Mouse (Mus musculus): Measurements from ENCODE around the gene Adamts2. TPM values are rescaled to one million over a fixed set of nuclear protein-coding genes. Genes with fewer than 3 reads are reported as not detected.

Gene Adamts2
- polyA plus RNA-seq, 1 experiment from 2014 or later, result 0.46 TPM

DNA sequence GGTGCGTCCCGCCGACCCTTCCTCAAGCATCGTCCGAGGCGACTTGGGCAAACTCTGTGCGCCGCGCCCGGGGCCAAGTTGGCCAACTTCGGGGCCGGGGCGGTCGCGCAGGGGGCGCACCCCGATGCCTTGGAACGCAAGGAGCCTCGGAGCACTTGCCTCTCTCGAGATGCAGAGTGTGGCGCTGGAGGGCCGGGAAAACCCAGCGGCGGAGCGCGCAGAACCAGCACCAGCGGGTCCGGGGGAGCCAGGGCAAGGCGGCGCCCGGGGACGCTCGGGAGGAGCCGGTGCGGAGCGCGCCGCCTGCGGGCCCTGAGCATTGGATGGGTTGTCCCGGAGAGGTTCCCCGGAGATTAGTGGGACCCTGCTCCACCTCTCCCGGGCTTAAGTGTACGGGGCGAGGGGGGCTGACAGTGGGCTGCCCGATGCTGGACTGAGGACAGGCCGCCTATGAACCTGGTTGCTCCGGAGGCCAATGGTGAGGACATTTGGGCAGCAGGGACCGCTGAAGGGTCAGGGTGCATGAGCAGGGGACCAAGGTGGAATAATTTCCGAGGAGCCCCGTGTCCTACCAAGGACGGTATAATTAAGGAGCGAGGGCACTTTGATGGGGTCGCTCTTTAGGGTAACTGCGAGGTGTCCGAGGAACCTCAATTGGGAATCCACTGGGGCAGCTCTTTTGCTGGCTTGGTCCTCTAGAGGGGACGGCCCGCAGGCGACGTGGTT lies 635 bp downstream of the Adamts2 start:
- Histone ChIP-seq H3K9me3 (replicated peaks) (no peaks in the 10 kb centered on the region), H3K27me3 (ENCODE audit: low read depth, poor library complexity, severe bottlenecking) (peaks cover 87% of the 10 kb centered on the region), H3K27ac (peak overlapping the region; percentile 73), H3K4me3 (peak overlapping the region; percentile 77), H3K36me3 (no peaks in the 10 kb centered on the region), H3K4me1 (peaks cover 22% of the 10 kb centered on the region)
- DNase-seq (ENCODE audit: low spot score), result peak; percentile 71
- under 1% methylated on average over 59 of the region's 59 CpGs for WGBS

DNA sequence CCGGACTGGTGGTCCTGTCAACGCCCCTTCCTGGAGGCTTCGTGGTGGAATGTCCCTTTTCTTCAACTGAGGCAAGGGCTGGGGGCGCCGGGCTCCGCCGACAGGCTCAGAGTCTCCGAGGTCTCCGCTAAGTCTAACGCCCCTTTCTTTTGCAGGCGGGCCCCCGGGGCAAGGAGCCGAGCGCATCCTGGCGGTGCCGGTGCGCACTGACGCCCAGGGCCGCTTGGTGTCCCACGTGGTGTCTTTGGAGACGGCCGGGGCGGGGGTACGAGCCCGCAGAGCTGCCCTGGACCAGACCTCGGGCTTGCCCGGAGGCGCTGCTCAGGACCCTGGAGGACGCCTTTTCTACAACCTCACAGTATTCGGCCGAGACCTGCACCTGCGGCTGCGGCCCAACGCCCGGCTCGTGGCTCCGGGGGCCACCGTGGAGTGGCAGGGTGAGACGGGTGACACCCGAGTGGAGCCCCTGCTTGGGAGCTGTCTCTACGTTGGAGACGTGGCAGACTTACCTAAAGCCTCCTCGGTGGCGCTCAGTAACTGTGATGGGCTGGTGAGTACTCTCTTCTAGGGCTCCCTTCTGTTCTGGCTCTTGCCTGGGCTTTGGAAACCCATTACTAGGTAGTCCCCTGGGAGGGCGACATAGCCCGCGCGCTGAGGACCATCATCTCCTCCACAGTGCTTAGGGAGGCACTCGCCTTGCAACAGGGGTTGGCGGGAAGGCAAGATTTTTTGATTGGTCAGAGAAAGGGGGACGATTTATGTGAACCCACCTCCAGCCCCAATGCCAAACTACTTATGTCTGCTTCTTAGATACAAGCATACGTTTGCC lies 1.4 kb downstream of the Adamts2 start:
- peak; percentile 74 for DNase-seq (ENCODE audit: low spot score)
- 2% methylated on average over 52 of the region's 52 CpGs for WGBS
- peaks cover 87% of the 10 kb centered on the region for H3K27me3 ChIP-seq (ENCODE audit: low read depth, poor library complexity, severe bottlenecking)

DNA sequence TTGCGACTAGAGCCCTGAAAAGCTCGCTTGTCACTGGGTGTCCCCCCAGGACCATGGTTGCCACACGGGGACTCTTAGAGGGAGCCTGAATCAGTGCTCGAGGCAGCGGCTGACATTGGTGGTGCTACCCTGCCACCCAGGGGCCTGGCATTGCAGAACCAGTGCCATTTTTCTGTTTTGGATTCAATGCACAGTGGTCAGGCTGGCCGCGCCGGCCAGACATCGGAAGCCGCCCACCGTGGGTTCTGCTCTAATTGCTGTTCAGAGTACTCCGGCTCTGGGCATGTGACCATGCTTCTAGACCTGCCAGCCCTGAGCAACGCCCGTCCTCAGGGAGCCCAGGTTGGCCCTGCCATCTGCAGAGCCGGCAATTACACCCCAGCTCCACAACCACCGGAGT lies 2.5 kb downstream of the Adamts2 start:
- WGBS, result 68% methylated on average over 16 of the region's 16 CpGs
- Histone ChIP-seq H3K4me3 (no peak overlapping the region), H3K27ac (no peak overlapping the region), H3K9me3 (replicated peaks) (no peaks in the 10 kb centered on the region), H3K4me1 (peaks cover 22% of the 10 kb centered on the region), H3K36me3 (no peaks in the 10 kb centered on the region), H3K27me3 (ENCODE audit: low read depth, poor library complexity, severe bottlenecking) (peaks cover 77% of the 10 kb centered on the region)
- no peak for DNase-seq (ENCODE audit: low spot score)

More for the DNA sequence above, 1.4 kb downstream of the Adamts2 start:
- Histone ChIP-seq H3K27ac (no peak overlapping the region), H3K4me3 (peak overlapping the region; percentile 77), H3K9me3 (replicated peaks) (no peaks in the 10 kb centered on the region), H3K4me1 (peaks cover 22% of the 10 kb centered on the region), H3K36me3 (no peaks in the 10 kb centered on the region)

DNA sequence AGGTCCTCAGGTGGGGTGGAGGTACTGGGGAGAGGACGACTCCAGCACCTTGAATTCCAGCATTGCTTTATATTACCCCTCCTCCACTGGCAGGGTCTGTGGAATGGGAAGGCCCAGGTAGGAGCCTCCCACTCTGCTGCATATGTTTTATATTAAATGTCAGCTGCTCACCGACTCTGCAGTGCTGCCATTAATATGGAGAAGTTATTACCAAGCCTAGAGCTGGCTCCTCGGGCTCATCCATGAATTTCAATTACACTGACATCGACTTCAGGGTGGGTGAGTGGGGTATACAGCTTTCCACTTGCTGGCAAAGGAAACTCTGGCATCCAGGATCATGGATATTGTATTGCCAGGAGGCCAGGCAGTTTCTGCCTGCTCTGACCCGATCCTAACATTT lies 9.3 kb downstream of the Adamts2 start:
- no peak for DNase-seq (ENCODE audit: low spot score)

DNA sequence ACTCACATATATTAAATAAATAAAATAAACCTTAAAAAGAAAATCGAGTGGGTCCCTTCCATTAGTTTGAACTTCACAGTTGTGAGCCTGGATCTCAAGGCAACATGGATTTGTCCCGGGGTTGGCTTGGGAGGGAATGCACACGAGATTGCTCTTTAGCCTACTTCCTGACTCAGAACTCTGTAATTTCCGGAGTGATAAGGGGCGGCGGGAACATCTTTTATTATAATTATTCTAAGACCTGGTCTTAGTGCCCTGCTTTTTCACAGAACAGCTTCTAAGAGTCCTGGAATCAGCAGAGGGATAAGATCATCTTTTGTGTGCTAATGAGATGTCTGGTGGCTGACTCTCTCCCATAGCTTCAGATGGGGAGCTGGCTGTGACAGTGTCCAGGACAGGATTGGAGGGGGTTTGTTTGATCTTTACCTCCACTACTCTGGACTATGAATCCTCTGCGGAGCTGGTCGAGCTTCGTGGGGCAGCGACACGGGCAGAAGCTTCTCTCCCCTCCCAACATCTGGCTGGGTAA lies 15.2 kb downstream of the Adamts2 start:
- no peak for DNase-seq (ENCODE audit: low spot score)
- Histone ChIP-seq H3K36me3 (no peaks in the 10 kb centered on the region), H3K27me3 (ENCODE audit: low read depth, poor library complexity, severe bottlenecking) (no peaks in the 10 kb centered on the region), H3K27ac (no peak overlapping the region), H3K4me1 (peaks cover 10% of the 10 kb centered on the region), H3K9me3 (replicated peaks) (no peaks in the 10 kb centered on the region), H3K4me3 (no peak overlapping the region)
- 80% methylated on average over 11 of the region's 11 CpGs for WGBS

More for the DNA sequence above, 9.3 kb downstream of the Adamts2 start:
- Histone ChIP-seq H3K27ac (no peak overlapping the region), H3K27me3 (ENCODE audit: low read depth, poor library complexity, severe bottlenecking) (peaks cover 9% of the 10 kb centered on the region; the same call in 1 of the 2 replicates), H3K36me3 (no peaks in the 10 kb centered on the region), H3K4me3 (no peak overlapping the region), H3K4me1 (peaks cover 14% of the 10 kb centered on the region), H3K9me3 (replicated peaks) (no peaks in the 10 kb centered on the region)
- WGBS, result 55% methylated on average over 5 of the region's 5 CpGs

DNA sequence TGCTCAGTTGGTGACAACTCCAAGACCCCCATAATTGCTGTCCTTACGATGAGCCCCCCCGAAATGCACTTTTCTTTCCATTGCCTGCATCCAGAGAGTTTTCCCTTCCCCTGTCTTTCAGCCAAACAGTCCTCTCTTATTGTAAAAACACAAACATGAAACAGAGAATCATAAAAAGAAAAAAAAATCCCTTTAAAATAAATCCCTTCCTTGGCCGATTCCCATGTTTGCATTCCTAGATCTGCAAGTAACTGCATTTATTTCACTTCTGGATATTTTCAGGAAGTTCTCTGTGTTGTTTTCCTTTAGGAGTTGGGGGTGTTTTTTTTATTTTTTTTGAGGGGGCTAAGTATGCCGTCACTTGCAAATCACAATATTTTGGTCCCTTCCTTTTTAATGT lies 19.0 kb downstream of the Adamts2 start:
- 94% methylated on average over 4 of the region's 4 CpGs for WGBS
- Histone ChIP-seq H3K27ac (no peak overlapping the region; the same call in 1 of the 2 replicates), H3K9me3 (replicated peaks) (no peaks in the 10 kb centered on the region), H3K36me3 (no peaks in the 10 kb centered on the region), H3K4me3 (no peak overlapping the region), H3K4me1 (peaks cover 37% of the 10 kb centered on the region), H3K27me3 (ENCODE audit: low read depth, poor library complexity, severe bottlenecking) (no peaks in the 10 kb centered on the region)
- no peak for DNase-seq (ENCODE audit: low spot score)

DNA sequence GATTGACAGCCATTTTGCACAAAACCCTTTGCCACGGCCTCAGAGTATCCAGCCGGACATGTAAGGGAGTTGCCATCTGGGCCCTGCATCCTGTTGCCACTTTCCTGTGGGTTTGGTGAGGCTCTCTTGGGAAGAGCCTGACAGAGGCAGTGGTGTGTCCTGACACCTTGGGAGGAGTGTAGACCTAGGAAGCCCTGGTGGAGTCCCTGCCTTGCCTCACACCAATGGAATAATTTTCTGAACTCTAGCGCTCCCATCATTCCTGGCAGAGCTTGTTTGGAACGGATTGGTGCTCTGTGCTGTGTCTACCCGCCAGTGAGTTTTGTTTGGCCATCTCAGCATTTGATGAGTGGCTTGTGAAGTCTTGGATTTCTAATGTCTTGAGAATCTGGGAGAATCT lies 19.5 kb downstream of the Adamts2 start:
- 75% methylated on average over 5 of the region's 5 CpGs for WGBS
- Histone ChIP-seq H3K9me3 (replicated peaks) (no peaks in the 10 kb centered on the region), H3K36me3 (no peaks in the 10 kb centered on the region), H3K27ac (peak overlapping the region; percentile 91), H3K27me3 (ENCODE audit: low read depth, poor library complexity, severe bottlenecking) (no peaks in the 10 kb centered on the region), H3K4me3 (no peak overlapping the region), H3K4me1 (peaks cover 37% of the 10 kb centered on the region)
- DNase-seq (ENCODE audit: low spot score), result no peak

DNA sequence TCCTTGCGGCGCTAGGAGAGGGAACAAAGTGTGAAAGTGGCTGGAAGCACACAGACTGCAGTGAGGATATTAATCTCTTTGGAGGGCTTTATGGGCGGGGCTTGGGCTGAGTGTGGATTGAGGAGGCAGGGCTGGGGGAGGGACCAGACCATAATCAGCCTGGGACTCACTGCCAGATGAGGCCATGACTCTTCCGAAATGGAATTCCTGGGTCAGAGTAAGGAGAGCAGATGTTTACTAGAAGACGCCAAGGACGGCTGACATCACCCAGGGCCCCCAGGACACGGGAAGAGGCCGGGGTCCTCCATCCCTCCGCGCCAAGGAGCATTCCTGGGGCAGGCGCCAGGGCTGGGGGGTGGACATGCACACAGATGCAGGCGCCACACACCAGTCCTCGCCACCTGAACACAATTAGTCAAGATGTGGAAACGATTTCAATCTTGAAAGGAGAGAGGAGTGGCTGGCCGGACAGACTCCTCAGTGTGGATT lies 20.4 kb downstream of the Adamts2 start:
- Histone ChIP-seq H3K4me1 (peaks cover 37% of the 10 kb centered on the region), H3K36me3 (no peaks in the 10 kb centered on the region), H3K27me3 (ENCODE audit: low read depth, poor library complexity, severe bottlenecking) (no peaks in the 10 kb centered on the region), H3K27ac (peak overlapping the region; percentile 91), H3K4me3 (peak overlapping the region; percentile 48), H3K9me3 (replicated peaks) (no peaks in the 10 kb centered on the region)
- 26% methylated on average over 15 of the region's 15 CpGs for WGBS
- peak; percentile 78 for DNase-seq (ENCODE audit: low spot score)

DNA sequence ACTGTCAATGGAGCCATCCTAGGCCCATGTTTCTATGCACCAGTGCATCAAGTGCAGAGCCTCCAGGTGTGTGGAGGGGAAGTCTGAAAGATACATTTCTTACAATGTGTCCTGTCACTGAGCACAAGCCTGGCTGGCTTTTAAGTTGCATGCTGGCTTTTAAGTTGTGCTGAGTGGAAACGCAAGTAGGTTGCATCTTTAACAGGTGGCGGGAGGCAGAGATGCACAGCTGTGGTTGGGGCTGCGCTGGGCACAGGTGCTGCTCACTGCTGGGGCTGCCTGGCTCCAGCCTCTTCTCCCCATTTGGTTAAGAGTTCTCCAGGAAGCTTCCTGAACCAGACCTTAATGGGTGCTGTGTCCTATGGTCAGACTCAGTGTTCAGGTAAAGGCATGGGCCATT lies 21.9 kb downstream of the Adamts2 start:
- Histone ChIP-seq H3K9me3 (replicated peaks) (no peaks in the 10 kb centered on the region), H3K4me3 (no peak overlapping the region), H3K27me3 (ENCODE audit: low read depth, poor library complexity, severe bottlenecking) (no peaks in the 10 kb centered on the region), H3K36me3 (no peaks in the 10 kb centered on the region), H3K4me1 (peaks cover 41% of the 10 kb centered on the region), H3K27ac (peak overlapping the region; percentile 91; the same call in 1 of the 2 replicates)
- DNase-seq (ENCODE audit: low spot score), result no peak
- 93% methylated on average over 3 of the region's 3 CpGs for WGBS

DNA sequence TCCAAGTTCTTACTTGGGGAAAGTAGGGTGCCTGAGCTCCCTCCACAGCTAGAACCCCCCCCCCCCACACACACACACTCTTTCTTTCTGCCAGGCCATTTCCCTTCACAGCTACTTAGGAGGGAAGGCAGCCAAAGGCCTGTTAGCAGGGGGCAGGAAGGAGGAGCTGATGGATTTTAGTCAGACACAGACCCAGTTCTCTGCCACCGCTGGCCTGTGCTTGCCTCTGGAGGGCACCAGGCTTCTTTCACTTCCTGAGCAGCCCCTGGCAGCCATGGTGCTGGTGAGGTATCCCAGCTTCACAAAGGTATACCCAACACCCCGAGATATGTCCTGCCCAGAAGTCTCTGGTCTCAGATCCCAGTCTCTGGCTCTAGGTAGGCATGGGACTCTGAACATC lies 22.4 kb downstream of the Adamts2 start:
- no peaks in the 10 kb centered on the region for H3K9me3 ChIP-seq (replicated peaks)
- DNase-seq (ENCODE audit: low spot score), result no peak
- H3K36me3 ChIP-seq, result no peaks in the 10 kb centered on the region
- H3K27me3 ChIP-seq (ENCODE audit: low read depth, poor library complexity, severe bottlenecking), result no peaks in the 10 kb centered on the region
- peak overlapping the region; percentile 37 for H3K27ac ChIP-seq
- H3K4me1 ChIP-seq, result peaks cover 46% of the 10 kb centered on the region
- 62% methylated on average over 2 of the region's 2 CpGs for WGBS
- no peak overlapping the region for H3K4me3 ChIP-seq

DNA sequence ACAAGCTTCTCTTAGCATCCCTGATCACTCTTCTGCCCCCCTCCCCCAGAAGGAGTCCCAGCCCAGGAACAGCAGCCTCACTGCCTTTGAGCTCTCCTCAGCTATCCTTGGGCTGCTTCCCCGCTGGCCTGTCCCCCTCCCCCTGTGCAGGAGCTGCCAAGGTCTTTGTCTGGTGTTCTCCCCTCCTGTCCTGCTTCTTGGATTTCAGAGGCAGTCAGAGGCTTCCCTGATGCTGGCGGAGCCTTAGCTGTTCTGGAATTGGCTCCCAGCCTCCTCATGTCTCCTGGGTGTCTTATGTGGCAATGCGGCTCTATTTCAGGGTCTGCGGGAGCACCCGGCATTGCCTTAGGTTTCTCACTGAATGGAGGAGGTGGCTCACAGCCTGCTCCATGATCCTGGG lies 22.8 kb downstream of the Adamts2 start:
- no peaks in the 10 kb centered on the region for H3K36me3 ChIP-seq
- H3K9me3 ChIP-seq (replicated peaks), result no peaks in the 10 kb centered on the region
- DNase-seq (ENCODE audit: low spot score), result no peak
- no peak overlapping the region for H3K4me3 ChIP-seq
- no peaks in the 10 kb centered on the region for H3K27me3 ChIP-seq (ENCODE audit: low read depth, poor library complexity, severe bottlenecking)
- H3K4me1 ChIP-seq, result peaks cover 47% of the 10 kb centered on the region
- 77% methylated on average over 5 of the region's 5 CpGs for WGBS
- H3K27ac ChIP-seq, result peak overlapping the region; percentile 37

DNA sequence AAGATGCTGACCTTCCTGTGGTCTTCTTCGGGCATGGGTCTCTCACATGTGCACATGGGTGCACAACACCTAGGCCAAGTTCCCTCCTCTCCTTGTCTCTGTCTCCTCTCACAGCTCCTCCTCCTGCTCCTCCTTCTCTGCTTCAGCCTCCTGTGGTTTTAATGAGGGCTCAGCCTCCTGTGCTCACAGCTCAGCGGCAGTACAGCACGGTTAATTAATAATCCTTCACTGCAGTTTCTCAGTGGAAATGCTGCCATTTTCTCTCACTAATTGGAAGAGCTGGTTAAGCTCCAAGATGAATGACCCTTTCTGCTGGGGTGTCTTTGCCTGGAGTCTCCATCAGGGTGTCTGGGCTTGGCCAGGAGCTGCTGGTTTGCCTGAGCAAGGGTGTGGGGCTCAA lies 27.0 kb downstream of the Adamts2 start:
- Histone ChIP-seq H3K36me3 (no peaks in the 10 kb centered on the region), H3K4me1 (peaks cover 23% of the 10 kb centered on the region), H3K4me3 (no peak overlapping the region), H3K27me3 (ENCODE audit: low read depth, poor library complexity, severe bottlenecking) (no peaks in the 10 kb centered on the region), H3K27ac (0 out of 2 replicates have a peak overlapping the region, but pooled peaks have one; percentile 12), H3K9me3 (replicated peaks) (no peaks in the 10 kb centered on the region)
- DNase-seq (ENCODE audit: low spot score), result no peak
- WGBS, result 46% methylated on average over 3 of the region's 3 CpGs

DNA sequence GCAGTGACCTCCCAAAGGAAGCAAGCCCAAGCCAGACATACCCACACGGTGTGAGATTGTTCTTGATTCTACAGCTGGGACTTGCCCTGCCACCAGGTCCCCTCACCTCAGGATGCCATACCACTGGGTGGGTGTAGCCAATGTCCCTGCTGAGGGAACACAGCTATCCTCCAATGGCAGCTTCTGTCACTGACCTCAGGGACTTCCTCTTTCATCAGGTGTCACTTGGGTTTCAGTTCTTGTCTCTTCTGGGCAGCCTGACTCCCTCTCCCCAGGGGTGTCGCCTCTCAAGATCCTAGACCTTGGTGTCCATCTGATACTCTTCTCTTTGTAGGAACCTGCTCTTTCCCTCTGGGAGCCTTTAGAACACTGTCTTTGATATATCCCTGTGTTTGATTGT lies 28.6 kb downstream of the Adamts2 start:
- Histone ChIP-seq H3K4me1 (peaks cover 21% of the 10 kb centered on the region), H3K4me3 (no peak overlapping the region), H3K9me3 (replicated peaks) (no peaks in the 10 kb centered on the region), H3K27me3 (ENCODE audit: low read depth, poor library complexity, severe bottlenecking) (no peaks in the 10 kb centered on the region), H3K36me3 (no peaks in the 10 kb centered on the region), H3K27ac (no peak overlapping the region)
- 81% methylated on average over 2 of the region's 2 CpGs for WGBS
- no peak for DNase-seq (ENCODE audit: low spot score)

All from limb, embryonic 10.5 days (tissue).